ENCODE assay signal across 8 mouse cellular contexts in genomic region chr3:84883817-84884483, GRCm38 (mm10).
DNase-seq lines count a peak whose midpoint lies in the region; ATAC-seq and TF ChIP-seq lines count a peak whose summit lies in the region.

No protein-coding gene starts in this region.

- no peaks in the 10 kb centered on the region for H3K27me3 ChIP-seq in embryonic facial prominence, embryonic 11.5 days (ENCODE audit: control insufficient read depth, insufficient read depth, low read length)
- no peaks in the 10 kb centered on the region for H3K27me3 ChIP-seq in embryonic facial prominence, embryonic 10.5 days (replicated peaks; ENCODE audit: low read depth, poor library complexity, severe bottlenecking)
- H3K27me3 ChIP-seq in embryonic facial prominence, embryonic 14.5 days (replicated peaks; ENCODE audit: control insufficient read depth, insufficient read depth, low read length) = no peaks in the 10 kb centered on the region
- no peaks in the 10 kb centered on the region for H3K27me3 ChIP-seq in liver, embryonic 16.5 days (ENCODE audit: control insufficient read depth, insufficient read depth, low read depth, low read length)
- H3K27me3 ChIP-seq in spleen, adult 2 months (ENCODE audit: control insufficient read depth, insufficient read depth, low read length) = no peaks in the 10 kb centered on the region

- ATAC-seq in embryonic facial prominence, embryonic 11.5 days (replicated peaks; ENCODE audit: insufficient number of reproducible peaks, low FRiP score, low TSS enrichment, low read depth) = 0 out of 2 replicates have a peak, but pooled peaks have one; percentile 39
- ATAC-seq in embryonic facial prominence, embryonic 14.5 days (ENCODE audit: low read depth) = no peak
- ATAC-seq in liver, embryonic 16.5 days (ENCODE audit: low read depth) = peak; percentile 59

- no peak for TF ChIP-seq POLR2A in spleen, adult 2 months (IDR thresholded peaks at IDR 0.05; ENCODE audit: low read depth, low read length)

- H3K36me3 ChIP-seq in embryonic facial prominence, embryonic 11.5 days (replicated peaks; ENCODE audit: control insufficient read depth, insufficient read depth, low read depth, low read length) = no peaks in the 10 kb centered on the region
- H3K36me3 ChIP-seq in embryonic facial prominence, embryonic 10.5 days (replicated peaks) = peaks cover 3% of the 10 kb centered on the region; the same call in 1 of the 2 replicates
- no peaks in the 10 kb centered on the region for H3K36me3 ChIP-seq in embryonic facial prominence, embryonic 14.5 days (ENCODE audit: control insufficient read depth, insufficient read depth, low read length)
- no peaks in the 10 kb centered on the region for H3K36me3 ChIP-seq in liver, embryonic 16.5 days (ENCODE audit: control insufficient read depth, insufficient read depth)
- H3K36me3 ChIP-seq in spleen, adult 2 months (ENCODE audit: control insufficient read depth, insufficient read depth, low read length) = peaks cover 2% of the 10 kb centered on the region; the same call in 1 of the 2 replicates

- H3K4me1 ChIP-seq in embryonic facial prominence, embryonic 11.5 days (ENCODE audit: control insufficient read depth, insufficient read depth, low read length) = no peaks in the 10 kb centered on the region
- H3K4me1 ChIP-seq in embryonic facial prominence, embryonic 10.5 days = peaks cover 17% of the 10 kb centered on the region
- peaks cover 13% of the 10 kb centered on the region; the same call in 1 of the 2 replicates for H3K4me1 ChIP-seq in embryonic facial prominence, embryonic 14.5 days (ENCODE audit: control insufficient read depth, insufficient read depth, low read length)
- H3K4me1 ChIP-seq in liver, embryonic 16.5 days (ENCODE audit: control insufficient read depth, low read depth, low read length) = no peaks in the 10 kb centered on the region; the same call in 1 of the 2 replicates
- H3K4me1 ChIP-seq in spleen, adult 2 months (ENCODE audit: control insufficient read depth, insufficient read depth, insufficient read length) = no peaks in the 10 kb centered on the region; the same call in 1 of the 2 replicates

- no peak overlapping the region for H3K4me2 ChIP-seq in embryonic facial prominence, embryonic 11.5 days (ENCODE audit: low read depth, low read length)
- no peak overlapping the region for H3K4me2 ChIP-seq in embryonic facial prominence, embryonic 14.5 days (ENCODE audit: low read depth, low read length)
- H3K4me2 ChIP-seq in liver, embryonic 16.5 days (ENCODE audit: low read depth, low read length) = no peak overlapping the region

- H3K4me3 ChIP-seq in embryonic facial prominence, embryonic 11.5 days (ENCODE audit: low read depth, low read length) = no peak overlapping the region
- H3K4me3 ChIP-seq in embryonic facial prominence, embryonic 10.5 days = no peak overlapping the region
- H3K4me3 ChIP-seq in embryonic facial prominence, embryonic 14.5 days (ENCODE audit: low read depth, low read length) = no peak overlapping the region
- no peak overlapping the region for H3K4me3 ChIP-seq in liver, embryonic 16.5 days (ENCODE audit: low read depth, low read length)
- no peak overlapping the region for H3K4me3 ChIP-seq in spleen, adult 2 months (ENCODE audit: extremely low read depth, insufficient read depth, insufficient read length)

- 64% methylated on average over 11 of the region's 11 CpGs for WGBS in embryonic facial prominence, embryonic 11.5 days
- 69% methylated on average over 11 of the region's 11 CpGs for WGBS in embryonic facial prominence, embryonic 10.5 days
- WGBS in embryonic facial prominence, embryonic 14.5 days = 42% methylated on average over 11 of the region's 11 CpGs
- 24% methylated on average over 11 of the region's 11 CpGs for WGBS in liver, embryonic 16.5 days (ENCODE audit: insufficient replicate concordance)
- 29% methylated on average over 11 of the region's 11 CpGs for WGBS in spleen, adult 2 months

- DNase-seq in embryonic facial prominence, embryonic 11.5 days (ENCODE audit: low spot score) = no peak
- DNase-seq in embryonic facial prominence, embryonic 10.5 days (ENCODE audit: low spot score) = no peak
- DNase-seq in embryonic facial prominence, embryonic 14.5 days (ENCODE audit: low spot score) = peak; percentile 19
- DNase-seq in spleen, adult 2 months (ENCODE audit: low read depth in 1 of 2, low spot score in 2 of 2) = peak; percentile 38 to 44
- no peak for DNase-seq in frontal cortex, postnatal 10 days (ENCODE audit: low spot score in 2 of 2)
- DNase-seq in cerebellum, adult 11-12 months = no peak
- DNase-seq in right cerebral cortex, postnatal 25 days = no peak

- no peaks in the 10 kb centered on the region for H3K9me3 ChIP-seq in embryonic facial prominence, embryonic 11.5 days (replicated peaks; ENCODE audit: control insufficient read depth, low read length)
- H3K9me3 ChIP-seq in embryonic facial prominence, embryonic 10.5 days = no peaks in the 10 kb centered on the region
- H3K9me3 ChIP-seq in embryonic facial prominence, embryonic 14.5 days (ENCODE audit: control insufficient read depth, low read length) = no peaks in the 10 kb centered on the region
- no peaks in the 10 kb centered on the region for H3K9me3 ChIP-seq in liver, embryonic 16.5 days (replicated peaks; ENCODE audit: control insufficient read depth, low read length)

- no peak overlapping the region for H3K27ac ChIP-seq in embryonic facial prominence, embryonic 11.5 days (replicated peaks; ENCODE audit: low read depth, low read length)
- H3K27ac ChIP-seq in embryonic facial prominence, embryonic 10.5 days (replicated peaks) = no peak overlapping the region
- H3K27ac ChIP-seq in embryonic facial prominence, embryonic 14.5 days (replicated peaks; ENCODE audit: low read depth, low read length) = no peak overlapping the region; the same call in 1 of the 2 replicates
- H3K27ac ChIP-seq in liver, embryonic 16.5 days (ENCODE audit: low read length) = no peak overlapping the region
- H3K27ac ChIP-seq in spleen, adult 2 months (ENCODE audit: insufficient read depth, low read length) = 0 out of 2 replicates have a peak overlapping the region, but pooled peaks have one; percentile 8

- H3K9ac ChIP-seq in embryonic facial prominence, embryonic 11.5 days (replicated peaks; ENCODE audit: low read length) = no peak overlapping the region
- no peak overlapping the region for H3K9ac ChIP-seq in embryonic facial prominence, embryonic 14.5 days (ENCODE audit: low read depth, low read length)
- H3K9ac ChIP-seq in liver, embryonic 16.5 days (ENCODE audit: low read depth, low read length) = no peak overlapping the region

- TF ChIP-seq CTCF in spleen, adult 2 months (IDR thresholded peaks at IDR 0.05; ENCODE audit: extremely low read depth, insufficient read depth, insufficient read length, insufficient replicate concordance) = no peak

Comparison
In these comparisons a context has a peak if more than half of its experiments do, and no peak if none do; other contexts are left out.
1. DNase-seq: peak in embryonic facial prominence, embryonic 14.5 days (single experiment) and spleen, adult 2 months (2 of 2); none in embryonic facial prominence, embryonic 11.5 days (single experiment), embryonic facial prominence, embryonic 10.5 days (single experiment), frontal cortex, postnatal 10 days (0 of 2), cerebellum, adult 11-12 months (single experiment) and right cerebral cortex, postnatal 25 days (single experiment).